Mouse (Mus musculus): ENCODE measurements at regions not wholly inside any gene's neighbourhood (a gene's known extent, or its start where the extent isn't known, plus 50 kb on each side); places are given as distances from the start of the nearest gene placed in this dataset.
A peak's percentile ranks its signal among the peaks of the same experiment; 100 is the strongest.

DNA sequence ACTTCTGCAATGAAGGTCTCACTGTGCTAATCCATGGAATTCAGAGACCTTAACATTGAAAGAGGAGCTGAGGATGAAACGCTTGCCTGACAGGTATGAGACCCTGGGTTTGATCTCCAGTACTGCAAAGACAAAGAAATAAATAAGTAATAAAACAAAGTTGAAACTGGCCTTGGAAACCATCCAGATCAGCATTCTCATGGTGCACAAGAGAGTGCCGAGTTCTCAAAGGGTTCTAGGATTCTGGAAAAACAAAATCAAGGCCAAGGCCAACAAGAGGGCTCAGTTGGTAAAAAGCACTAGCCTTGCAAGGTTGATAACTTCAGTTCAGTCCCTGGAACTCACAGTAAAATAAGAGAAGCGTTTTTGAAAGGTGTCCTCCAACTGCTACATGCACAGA is 85.9 kb downstream of the Lmo4 start:
- Histone ChIP-seq H3K27me3 (ENCODE audit: insufficient read depth, low read length) (no peaks in the 10 kb centered on the region), H3K4me1 (ENCODE audit: insufficient read depth) (no peaks in the 10 kb centered on the region), H3K9ac (replicated peaks) (no peak overlapping the region), H3K4me2 (ENCODE audit: low read depth, low read length) (no peak overlapping the region), H3K9me3 (ENCODE audit: low read length) (no peaks in the 10 kb centered on the region), H3K27ac (ENCODE audit: low read depth) (no peak overlapping the region), H3K36me3 (replicated peaks; ENCODE audit: insufficient read depth, low read length) (no peaks in the 10 kb centered on the region), H3K4me3 (ENCODE audit: low read depth, low read length) (no peak overlapping the region)
- TF ChIP-seq EP300 (IDR thresholded peaks at IDR 0.05; ENCODE audit: low read depth): no peak
- no peak for TF ChIP-seq CTCF (IDR thresholded peaks at IDR 0.05; ENCODE audit: low read depth)
- no peak for DNase-seq
- no peak for ATAC-seq
- WGBS (ENCODE audit: insufficient replicate concordance): 66% methylated on average over 3 of the region's 3 CpGs

- H3K9ac ChIP-seq (replicated peaks): no peak overlapping the region
- H3K27me3 ChIP-seq (ENCODE audit: insufficient read depth, low read length): no peaks in the 10 kb centered on the region
- TF ChIP-seq EP300 (IDR thresholded peaks at IDR 0.05; ENCODE audit: low read depth) (no peak), CTCF (IDR thresholded peaks at IDR 0.05; ENCODE audit: low read depth) (no peak)
- no peaks in the 10 kb centered on the region for H3K36me3 ChIP-seq (replicated peaks; ENCODE audit: insufficient read depth, low read length)
- no peak for ATAC-seq
- 75% methylated on average over 11 of the region's 11 CpGs for WGBS (ENCODE audit: insufficient replicate concordance)
- H3K4me2 ChIP-seq (ENCODE audit: low read depth, low read length): no peak overlapping the region
- no peaks in the 10 kb centered on the region for H3K9me3 ChIP-seq (ENCODE audit: low read length)
- H3K4me3 ChIP-seq (ENCODE audit: low read depth, low read length): no peak overlapping the region
- no peak for DNase-seq
- H3K4me1 ChIP-seq (ENCODE audit: insufficient read depth): peaks cover 4% of the 10 kb centered on the region
- H3K27ac ChIP-seq (ENCODE audit: low read depth): no peak overlapping the region
Measured at GRCm38 (mm10) chr3:144113672-144114645, 91.1 kb downstream of the Lmo4 start.

DNA sequence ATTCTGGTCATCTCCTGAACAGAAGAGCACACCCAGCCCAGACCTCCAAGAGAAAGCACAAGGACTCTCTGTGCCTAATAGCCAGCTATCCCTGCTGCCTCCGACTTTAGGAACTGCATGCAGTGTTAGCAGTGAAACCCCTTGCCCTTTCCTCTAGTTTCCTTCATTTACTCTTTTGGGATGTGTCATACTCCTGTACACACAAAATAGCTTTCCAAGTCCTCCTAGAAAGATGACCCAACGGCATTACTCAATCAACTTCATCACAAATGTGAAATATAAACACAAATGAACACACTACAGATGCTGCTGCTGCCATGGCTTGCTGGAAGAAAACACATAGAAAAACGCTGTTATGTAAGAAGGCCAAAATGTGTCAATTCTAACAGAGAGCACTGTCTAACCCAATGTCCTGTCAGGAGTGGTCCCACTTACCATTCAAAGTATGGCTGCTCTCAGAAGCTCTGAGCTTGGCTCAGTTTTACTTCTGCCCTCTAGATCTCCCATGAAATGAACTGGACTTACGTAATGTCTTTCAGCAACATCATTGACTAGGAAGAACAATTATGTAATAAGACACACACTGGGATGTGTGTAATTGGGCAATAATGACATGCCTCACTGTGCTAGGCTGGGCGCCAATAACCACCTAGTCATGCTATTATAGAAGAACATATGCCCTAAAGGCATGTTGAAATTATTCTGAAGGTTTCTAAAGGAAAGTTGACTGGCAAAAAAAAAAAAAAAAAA is 94.5 kb downstream of the Lmo4 start:
- DNase-seq (peak; percentile 42), ATAC-seq (peak; percentile 86)
- Histone ChIP-seq H3K9ac (replicated peaks) (no peak overlapping the region), H3K4me1 (ENCODE audit: insufficient read depth) (peaks cover 4% of the 10 kb centered on the region), H3K4me2 (ENCODE audit: low read depth, low read length) (no peak overlapping the region), H3K27me3 (ENCODE audit: insufficient read depth, low read length) (no peaks in the 10 kb centered on the region), H3K36me3 (replicated peaks; ENCODE audit: insufficient read depth, low read length) (no peaks in the 10 kb centered on the region), H3K9me3 (ENCODE audit: low read length) (no peaks in the 10 kb centered on the region), H3K27ac (ENCODE audit: low read depth) (peak overlapping the region; percentile 51), H3K4me3 (ENCODE audit: low read depth, low read length) (no peak overlapping the region)
- no peak for TF ChIP-seq CTCF (IDR thresholded peaks at IDR 0.05; ENCODE audit: low read depth)
- TF ChIP-seq EP300 (IDR thresholded peaks at IDR 0.05; ENCODE audit: low read depth): peak; percentile 59; the same call in 1 of the 2 replicates
- WGBS (ENCODE audit: insufficient replicate concordance): 64% methylated on average over 5 of the region's 5 CpGs

DNA sequence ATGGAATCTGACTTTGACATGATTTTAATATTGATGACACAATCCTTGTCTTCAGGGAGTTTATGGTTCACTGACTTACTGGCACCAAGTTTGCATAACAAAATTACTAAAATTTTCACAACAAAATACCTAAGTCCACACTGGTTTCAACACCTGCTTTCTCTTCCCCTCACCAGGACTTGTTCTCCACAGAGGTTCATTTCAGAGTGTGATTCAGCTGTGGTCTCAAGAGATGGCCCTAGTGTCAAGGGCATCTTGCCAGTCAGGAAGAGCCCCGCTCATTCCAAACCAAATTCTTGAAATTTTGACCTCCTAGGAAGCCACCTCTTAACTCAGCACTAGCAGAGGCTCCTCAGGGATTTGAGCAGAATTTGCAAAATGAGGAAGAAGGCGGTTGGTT is 95.3 kb downstream of the Lmo4 start:
- H3K27ac ChIP-seq (ENCODE audit: low read depth): peak overlapping the region; percentile 51
- peaks cover 4% of the 10 kb centered on the region for H3K4me1 ChIP-seq (ENCODE audit: insufficient read depth)
- H3K9ac ChIP-seq (replicated peaks): no peak overlapping the region
- no peak overlapping the region for H3K4me2 ChIP-seq (ENCODE audit: low read depth, low read length)
- H3K27me3 ChIP-seq (ENCODE audit: insufficient read depth, low read length): no peaks in the 10 kb centered on the region
- no peak for ATAC-seq
- no peaks in the 10 kb centered on the region for H3K36me3 ChIP-seq (replicated peaks; ENCODE audit: insufficient read depth, low read length)
- DNase-seq: no peak
- TF ChIP-seq EP300 (IDR thresholded peaks at IDR 0.05; ENCODE audit: low read depth): no peak
- no peak for TF ChIP-seq CTCF (IDR thresholded peaks at IDR 0.05; ENCODE audit: low read depth)
- no peaks in the 10 kb centered on the region for H3K9me3 ChIP-seq (ENCODE audit: low read length)
- 51% methylated on average over 2 of the region's 2 CpGs for WGBS (ENCODE audit: insufficient replicate concordance)
- no peak overlapping the region for H3K4me3 ChIP-seq (ENCODE audit: low read depth, low read length)

GRCm38 (mm10) chr3:144108310-144108709 is 96.7 kb downstream of the Lmo4 start:
- WGBS (ENCODE audit: insufficient replicate concordance): 77% methylated on average over 6 of the region's 6 CpGs
- H3K36me3 ChIP-seq (replicated peaks; ENCODE audit: insufficient read depth, low read length): no peaks in the 10 kb centered on the region
- TF ChIP-seq CTCF (IDR thresholded peaks at IDR 0.05; ENCODE audit: low read depth): no peak
- no peak for TF ChIP-seq EP300 (IDR thresholded peaks at IDR 0.05; ENCODE audit: low read depth)

GRCm38 (mm10) chr3:144107664-144108063 is 97.4 kb downstream of the Lmo4 start:
- Histone ChIP-seq H3K27me3 (ENCODE audit: insufficient read depth, low read length) (no peaks in the 10 kb centered on the region), H3K4me1 (ENCODE audit: insufficient read depth) (peaks cover 4% of the 10 kb centered on the region), H3K9ac (replicated peaks) (no peak overlapping the region), H3K4me3 (ENCODE audit: low read depth, low read length) (no peak overlapping the region), H3K27ac (ENCODE audit: low read depth) (no peak overlapping the region), H3K36me3 (replicated peaks; ENCODE audit: insufficient read depth, low read length) (no peaks in the 10 kb centered on the region), H3K9me3 (ENCODE audit: low read length) (no peaks in the 10 kb centered on the region), H3K4me2 (ENCODE audit: low read depth, low read length) (no peak overlapping the region)
- DNase-seq (no peak), ATAC-seq (no peak)
- TF ChIP-seq EP300 (IDR thresholded peaks at IDR 0.05; ENCODE audit: low read depth) (no peak), CTCF (IDR thresholded peaks at IDR 0.05; ENCODE audit: low read depth) (no peak)
- 75% methylated on average over 7 of the region's 7 CpGs for WGBS (ENCODE audit: insufficient replicate concordance)

More at GRCm38 (mm10) chr3:144108310-144108709, 96.7 kb downstream of the Lmo4 start:
- Histone ChIP-seq H3K4me1 (ENCODE audit: insufficient read depth) (peaks cover 4% of the 10 kb centered on the region), H3K9ac (replicated peaks) (no peak overlapping the region), H3K27ac (ENCODE audit: low read depth) (no peak overlapping the region), H3K9me3 (ENCODE audit: low read length) (no peaks in the 10 kb centered on the region), H3K4me3 (ENCODE audit: low read depth, low read length) (no peak overlapping the region), H3K4me2 (ENCODE audit: low read depth, low read length) (no peak overlapping the region), H3K27me3 (ENCODE audit: insufficient read depth, low read length) (no peaks in the 10 kb centered on the region)
- DNase-seq: no peak
- no peak for ATAC-seq

All from liver, postnatal 0 days (tissue).